Mouse (Mus musculus): ENCODE measurements around the gene Chd4. TPM values are rescaled to one million over a fixed set of nuclear protein-coding genes. Genes with fewer than 3 reads are reported as not detected.

Chd4 gene
- polyA plus RNA-seq, 1 experiment from 2014 or later, result 102 TPM

GRCm38 (mm10) chr6:125129710-125130402 is 34.1 kb downstream of the Chd4 start:
- H3K36me3 ChIP-seq (replicated peaks), result peaks cover 82% of the 10 kb centered on the region
- DNase-seq (ENCODE audit: low spot score), result no peak

DNA sequence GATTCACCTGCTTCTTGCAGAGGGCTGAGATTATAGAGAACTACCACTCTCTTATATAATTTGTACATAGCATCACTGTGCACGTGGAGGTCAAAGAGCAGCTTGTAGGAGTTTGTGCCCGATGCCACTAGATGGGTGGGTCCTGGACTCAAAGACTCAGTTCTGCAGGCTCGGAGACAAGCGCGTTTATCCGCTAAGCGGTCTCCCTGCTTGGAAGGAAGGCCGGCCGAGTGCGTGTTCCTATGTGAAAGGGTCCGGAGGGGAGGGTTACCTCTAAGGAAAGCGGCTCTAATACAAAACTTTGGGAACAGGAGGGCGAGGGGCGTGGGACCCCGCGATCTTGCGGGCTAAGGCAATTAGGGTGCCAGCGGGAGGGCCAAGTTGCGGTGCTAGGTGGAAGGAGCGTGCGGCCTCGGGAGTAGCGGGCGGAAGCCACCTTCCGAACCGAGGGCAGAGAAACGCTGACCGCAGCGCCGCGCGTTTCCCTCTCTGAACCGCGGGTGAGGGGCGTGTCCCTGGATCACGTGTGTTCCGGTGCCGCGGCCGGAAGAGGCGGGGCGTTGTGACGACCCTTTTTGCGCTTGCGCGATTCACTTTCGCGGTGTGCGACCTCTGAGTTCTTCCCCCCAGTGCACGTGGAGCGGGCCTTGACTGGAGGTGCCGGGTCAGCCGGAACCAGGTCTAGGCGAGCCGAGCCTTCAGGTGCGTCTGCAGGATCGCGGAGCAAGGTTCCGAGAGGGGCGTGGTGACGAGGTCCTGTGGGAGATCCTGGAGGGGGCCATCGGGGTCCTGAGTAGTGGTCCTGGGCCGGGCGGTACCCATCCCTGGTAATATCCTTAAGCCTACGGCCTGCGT is 35.7 kb downstream of the Chd4 start, which contains the start of gene Nop2:
TSS of gene Nop2 (plus strand) at position 608 of the 855 bp plus-strand sequence.
- Histone ChIP-seq H3K36me3 (replicated peaks) (peaks cover 81% of the 10 kb centered on the region), H3K4me3 (peak within 1 kb of the TSS; percentile 80), H3K27me3 (replicated peaks; ENCODE audit: low read depth, poor library complexity, severe bottlenecking) (no peaks in the 10 kb centered on the region), H3K4me1 (peaks cover 19% of the 10 kb centered on the region), H3K9me3 (no peaks in the 10 kb centered on the region), H3K27ac (replicated peaks) (peak within 1 kb of the TSS; percentile 90)
- under 1% methylated on average over 66 of the region's 66 CpGs for WGBS
- peak; percentile 96 for DNase-seq (ENCODE audit: low spot score)

More at GRCm38 (mm10) chr6:125129710-125130402, 34.1 kb downstream of the Chd4 start:
- Histone ChIP-seq H3K4me3 (peak overlapping the region; percentile 16), H3K27me3 (replicated peaks; ENCODE audit: low read depth, poor library complexity, severe bottlenecking) (no peaks in the 10 kb centered on the region), H3K27ac (replicated peaks) (no peak overlapping the region), H3K9me3 (no peaks in the 10 kb centered on the region), H3K4me1 (peaks cover 19% of the 10 kb centered on the region)
- WGBS, result 89% methylated on average over 20 of the region's 20 CpGs

DNA sequence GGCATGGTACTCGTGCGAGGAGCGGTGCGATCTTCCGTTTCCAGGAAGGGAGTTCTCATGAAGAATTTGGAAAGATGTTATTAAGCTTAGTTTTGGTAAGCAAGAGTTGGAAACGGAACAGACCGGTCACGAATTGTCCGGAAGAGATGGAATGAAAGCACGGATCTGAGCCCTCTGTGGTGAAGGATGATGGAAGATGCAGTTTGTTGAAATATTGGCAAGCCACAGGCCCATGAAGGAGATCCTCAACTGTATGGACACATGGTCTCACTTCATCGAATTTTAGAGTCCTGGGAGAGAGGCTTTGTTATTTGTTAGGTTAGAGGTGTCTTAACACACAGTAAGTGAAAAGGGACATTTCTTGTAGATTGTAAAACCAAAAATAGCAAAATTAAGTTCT is 36.7 kb downstream of the Chd4 start:
- no peak for DNase-seq (ENCODE audit: low spot score)
- Histone ChIP-seq H3K36me3 (replicated peaks) (peaks cover 81% of the 10 kb centered on the region), H3K4me3 (peak overlapping the region; percentile 80), H3K27ac (replicated peaks) (peak overlapping the region; percentile 90), H3K4me1 (peaks cover 19% of the 10 kb centered on the region), H3K27me3 (replicated peaks; ENCODE audit: low read depth, poor library complexity, severe bottlenecking) (no peaks in the 10 kb centered on the region), H3K9me3 (no peaks in the 10 kb centered on the region)
- 9% methylated on average over 11 of the region's 11 CpGs for WGBS

DNA sequence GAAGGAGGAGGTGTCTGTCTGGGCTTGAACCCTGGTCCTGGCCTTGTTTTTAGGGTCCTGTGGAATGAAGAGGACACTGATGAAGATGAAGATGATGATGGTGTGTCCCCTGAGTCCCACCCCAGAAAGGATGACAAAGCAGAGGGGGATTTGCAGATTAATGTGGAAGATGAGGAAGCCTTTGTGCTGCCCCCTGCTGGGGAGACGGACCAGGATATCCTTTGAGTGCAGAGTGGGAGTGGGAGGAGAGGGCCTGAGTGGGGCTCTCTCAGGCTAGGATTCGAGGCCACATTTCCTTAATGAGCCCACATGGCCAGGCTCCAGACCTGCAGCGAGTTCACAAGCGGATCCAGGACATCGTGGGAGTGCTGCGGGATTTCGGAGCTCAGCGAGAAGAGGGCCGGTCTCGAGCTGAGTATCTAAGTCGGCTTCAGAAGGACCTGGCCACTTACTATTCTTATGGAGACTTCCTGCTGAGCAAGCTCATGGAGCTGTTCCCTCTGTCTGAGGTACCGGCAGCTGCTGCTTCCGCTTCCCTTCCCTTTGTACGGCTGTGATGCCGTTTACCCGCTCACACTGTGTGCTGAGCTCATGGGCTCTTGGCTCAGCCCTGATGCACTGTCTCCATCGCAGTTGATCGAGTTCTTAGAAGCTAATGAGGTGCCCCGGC is 41.4 kb downstream of the Chd4 start:
- 0 out of 2 replicates have a peak overlapping the region, but pooled peaks have one; percentile 11 for H3K4me3 ChIP-seq
- DNase-seq (ENCODE audit: low spot score), result peak; percentile 60
- no peak overlapping the region for H3K27ac ChIP-seq (replicated peaks)
- peaks cover 94% of the 10 kb centered on the region for H3K36me3 ChIP-seq (replicated peaks)
- WGBS, result 90% methylated on average over 19 of the region's 19 CpGs
- no peaks in the 10 kb centered on the region for H3K27me3 ChIP-seq (replicated peaks; ENCODE audit: low read depth, poor library complexity, severe bottlenecking)
- H3K4me1 ChIP-seq, result peaks cover 15% of the 10 kb centered on the region
- H3K9me3 ChIP-seq, result no peaks in the 10 kb centered on the region

GRCm38 (mm10) chr6:125139747-125140146 is 44.0 kb downstream of the Chd4 start:
- peaks cover 99% of the 10 kb centered on the region for H3K36me3 ChIP-seq (replicated peaks)
- no peak for DNase-seq (ENCODE audit: low spot score)
- no peaks in the 10 kb centered on the region for H3K27me3 ChIP-seq (replicated peaks; ENCODE audit: low read depth, poor library complexity, severe bottlenecking)
- 91% methylated on average over 7 of the region's 7 CpGs for WGBS
- H3K4me3 ChIP-seq, result no peak overlapping the region
- no peaks in the 10 kb centered on the region for H3K9me3 ChIP-seq
- no peak overlapping the region for H3K27ac ChIP-seq (replicated peaks)
- H3K4me1 ChIP-seq, result peaks cover 11% of the 10 kb centered on the region

DNA sequence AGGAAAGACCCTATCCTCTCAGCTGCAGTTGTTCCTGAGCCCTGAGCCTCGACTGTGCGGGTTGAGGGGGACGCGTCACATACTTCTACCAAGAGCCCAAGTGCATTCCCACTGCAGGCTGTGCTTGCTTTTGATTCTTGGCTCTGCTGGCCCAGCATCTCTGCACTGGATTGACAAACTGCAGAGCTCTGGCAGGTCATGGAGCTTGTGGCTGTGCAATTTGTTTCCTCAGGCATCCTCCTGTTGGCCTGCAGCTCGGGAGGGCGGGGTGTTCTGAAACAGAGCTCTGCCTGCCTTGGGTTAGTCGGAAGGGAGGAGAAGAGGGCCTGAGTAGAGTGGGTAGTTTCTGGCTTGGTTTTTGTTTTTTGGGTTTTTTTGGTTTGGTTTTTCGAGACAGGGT is 46.7 kb downstream of the Chd4 start:
- Histone ChIP-seq H3K36me3 (replicated peaks) (peaks cover 80% of the 10 kb centered on the region), H3K27ac (replicated peaks) (no peak overlapping the region), H3K4me3 (no peak overlapping the region), H3K4me1 (peaks cover 38% of the 10 kb centered on the region), H3K27me3 (replicated peaks; ENCODE audit: low read depth, poor library complexity, severe bottlenecking) (no peaks in the 10 kb centered on the region), H3K9me3 (no peaks in the 10 kb centered on the region)
- 93% methylated on average over 8 of the region's 8 CpGs for WGBS
- DNase-seq (ENCODE audit: low spot score), result no peak

GRCm38 (mm10) chr6:125143128-125143527 is 47.3 kb downstream of the Chd4 start:
- H3K27me3 ChIP-seq (replicated peaks; ENCODE audit: low read depth, poor library complexity, severe bottlenecking), result no peaks in the 10 kb centered on the region
- DNase-seq (ENCODE audit: low spot score), result no peak
- no peak overlapping the region for H3K27ac ChIP-seq (replicated peaks)
- H3K36me3 ChIP-seq (replicated peaks), result peaks cover 78% of the 10 kb centered on the region
- H3K4me1 ChIP-seq, result peaks cover 45% of the 10 kb centered on the region
- no peak overlapping the region for H3K4me3 ChIP-seq
- WGBS, result 78% methylated on average over 3 of the region's 3 CpGs
- no peaks in the 10 kb centered on the region for H3K9me3 ChIP-seq

- 83% methylated on average over 9 of the region's 9 CpGs for WGBS
- Histone ChIP-seq H3K4me3 (peak overlapping the region; percentile 78), H3K36me3 (replicated peaks) (peaks cover 78% of the 10 kb centered on the region), H3K27me3 (replicated peaks; ENCODE audit: low read depth, poor library complexity, severe bottlenecking) (no peaks in the 10 kb centered on the region), H3K27ac (replicated peaks) (peak overlapping the region; percentile 90; the same call in 1 of the 2 replicates), H3K4me1 (peaks cover 53% of the 10 kb centered on the region), H3K9me3 (no peaks in the 10 kb centered on the region)
- no peak for DNase-seq (ENCODE audit: low spot score)
These were observed 48.1 kb downstream of the Chd4 start for GRCm38 (mm10) chr6:125143904-125144303.

GRCm38 (mm10) chr6:125145001-125145400 is 49.2 kb downstream of the Chd4 start, which contains the start of gene Iffo1:
Gene Iffo1, plus strand, starts transcription at chr6:125145241.
- H3K4me1 ChIP-seq, result peaks cover 61% of the 10 kb centered on the region
- peak within 1 kb of the TSS; percentile 78 for H3K4me3 ChIP-seq
- under 1% methylated on average over 16 of the region's 16 CpGs for WGBS
- H3K9me3 ChIP-seq, result no peaks in the 10 kb centered on the region
- H3K36me3 ChIP-seq (replicated peaks), result peaks cover 76% of the 10 kb centered on the region
- DNase-seq (ENCODE audit: low spot score), result peak; percentile 94
- peak within 1 kb of the TSS; percentile 90 for H3K27ac ChIP-seq (replicated peaks)
- no peaks in the 10 kb centered on the region for H3K27me3 ChIP-seq (replicated peaks; ENCODE audit: low read depth, poor library complexity, severe bottlenecking)

GRCm38 (mm10) chr6:125145479-125145951 is 49.7 kb downstream of the Chd4 start:
- Histone ChIP-seq H3K9me3 (no peaks in the 10 kb centered on the region), H3K4me1 (peaks cover 61% of the 10 kb centered on the region), H3K36me3 (replicated peaks) (peaks cover 73% of the 10 kb centered on the region), H3K27ac (replicated peaks) (peak overlapping the region; percentile 90), H3K4me3 (peak overlapping the region; percentile 78), H3K27me3 (replicated peaks; ENCODE audit: low read depth, poor library complexity, severe bottlenecking) (no peaks in the 10 kb centered on the region)
- DNase-seq (ENCODE audit: low spot score), result no peak
- WGBS, result 3% methylated on average over 35 of the region's 35 CpGs

DNA sequence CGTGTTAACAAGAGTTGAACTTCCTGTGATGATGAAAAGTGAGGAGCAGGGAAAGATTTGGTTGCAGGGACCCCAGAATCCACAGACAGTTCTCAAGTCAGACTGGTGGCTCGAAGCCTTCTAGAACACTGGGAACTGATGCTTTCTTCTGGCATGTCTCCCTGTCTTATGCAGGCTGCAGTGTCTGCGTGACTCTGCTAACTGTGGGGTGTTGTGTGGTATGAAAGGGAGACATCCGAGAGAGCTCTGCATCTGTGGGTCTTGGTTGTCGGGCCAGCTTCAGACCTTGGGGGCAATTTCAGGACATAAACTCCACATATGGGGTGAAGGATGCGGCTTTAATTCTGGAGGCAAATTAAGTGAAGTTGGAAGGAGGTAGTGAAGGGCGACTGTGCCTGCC is 50.4 kb downstream of the Chd4 start:
- 55% methylated on average over 7 of the region's 7 CpGs for WGBS
- H3K9me3 ChIP-seq, result no peaks in the 10 kb centered on the region
- peak overlapping the region; percentile 90 for H3K27ac ChIP-seq (replicated peaks)
- no peaks in the 10 kb centered on the region for H3K27me3 ChIP-seq (replicated peaks; ENCODE audit: low read depth, poor library complexity, severe bottlenecking)
- no peak for DNase-seq (ENCODE audit: low spot score)
- H3K4me3 ChIP-seq, result peak overlapping the region; percentile 78
- peaks cover 61% of the 10 kb centered on the region for H3K4me1 ChIP-seq
- H3K36me3 ChIP-seq (replicated peaks), result peaks cover 73% of the 10 kb centered on the region

DNA sequence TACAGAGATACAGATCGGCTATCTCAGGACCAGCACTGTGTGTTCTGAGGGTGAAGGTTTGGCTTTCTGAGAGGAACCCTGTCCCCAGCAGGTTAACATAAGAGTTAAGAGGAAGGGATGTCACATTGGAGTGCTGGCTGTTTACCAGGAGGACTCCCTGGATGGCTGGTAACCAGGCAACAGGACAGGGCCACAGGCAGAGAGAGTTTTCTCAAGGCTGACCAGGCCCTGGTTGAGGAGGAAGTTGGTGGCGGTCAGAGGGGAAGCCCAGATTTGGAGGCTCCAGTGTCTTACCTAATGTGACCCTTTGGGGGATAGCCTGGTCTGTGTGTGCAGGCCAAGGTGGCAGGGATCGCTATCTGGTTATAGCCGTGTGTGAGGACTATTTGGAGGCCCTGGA is 51.0 kb downstream of the Chd4 start:
- peak overlapping the region; percentile 78 for H3K4me3 ChIP-seq
- no peak for DNase-seq (ENCODE audit: low spot score)
- peaks cover 61% of the 10 kb centered on the region for H3K4me1 ChIP-seq
- WGBS, result 88% methylated on average over 4 of the region's 4 CpGs
- peaks cover 73% of the 10 kb centered on the region for H3K36me3 ChIP-seq (replicated peaks)
- no peaks in the 10 kb centered on the region for H3K9me3 ChIP-seq
- H3K27ac ChIP-seq (replicated peaks), result no peak overlapping the region
- H3K27me3 ChIP-seq (replicated peaks; ENCODE audit: low read depth, poor library complexity, severe bottlenecking), result no peaks in the 10 kb centered on the region
